Mouse (Mus musculus) gonadal fat pad, adult 2 months (tissue): Measurements from ENCODE around the gene Acin1. TPM values are rescaled to one million over a fixed set of nuclear protein-coding genes. Genes with fewer than 3 reads are reported as not detected.

Experiments
- DNase-seq: peaks from one replicate; pipeline ENCODE4 v3.0.0-alpha.2; 2012; ENCODE audit warnings: low read depth
- polyA plus RNA-seq: library from polyadenylated mRNA; depleted of rRNA; stranded (reverse); fragments of >200 nt; gene quantifications from 2 replicates; pipeline ENCODE4 v1.2.3, GENCODE M21; 2012; rRNA removed

The Acin1 gene
- polyA plus RNA-seq, 1 experiment: 94.9 TPM

DNA sequence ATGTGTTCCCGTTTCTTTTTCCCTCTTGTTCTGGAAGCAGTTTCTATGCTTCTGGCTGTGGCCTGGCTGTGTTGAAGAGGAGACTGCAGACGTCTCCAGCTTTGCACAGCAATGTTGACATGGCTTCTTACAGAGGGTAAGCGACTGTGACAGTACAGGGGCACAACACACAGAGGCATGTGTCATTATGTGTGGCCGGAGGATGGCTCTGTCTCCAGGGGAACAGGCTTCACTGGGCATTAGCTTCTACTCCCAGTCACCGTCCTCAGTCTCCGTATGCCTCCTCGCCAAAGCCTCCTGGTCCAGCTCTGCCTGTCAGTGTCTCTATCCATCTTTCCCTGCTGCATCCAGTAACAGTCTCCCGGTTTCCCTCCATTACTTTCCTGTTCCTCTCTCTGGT is 79.5 kb downstream of the Acin1 start:
- DNase-seq: no peak

DNA sequence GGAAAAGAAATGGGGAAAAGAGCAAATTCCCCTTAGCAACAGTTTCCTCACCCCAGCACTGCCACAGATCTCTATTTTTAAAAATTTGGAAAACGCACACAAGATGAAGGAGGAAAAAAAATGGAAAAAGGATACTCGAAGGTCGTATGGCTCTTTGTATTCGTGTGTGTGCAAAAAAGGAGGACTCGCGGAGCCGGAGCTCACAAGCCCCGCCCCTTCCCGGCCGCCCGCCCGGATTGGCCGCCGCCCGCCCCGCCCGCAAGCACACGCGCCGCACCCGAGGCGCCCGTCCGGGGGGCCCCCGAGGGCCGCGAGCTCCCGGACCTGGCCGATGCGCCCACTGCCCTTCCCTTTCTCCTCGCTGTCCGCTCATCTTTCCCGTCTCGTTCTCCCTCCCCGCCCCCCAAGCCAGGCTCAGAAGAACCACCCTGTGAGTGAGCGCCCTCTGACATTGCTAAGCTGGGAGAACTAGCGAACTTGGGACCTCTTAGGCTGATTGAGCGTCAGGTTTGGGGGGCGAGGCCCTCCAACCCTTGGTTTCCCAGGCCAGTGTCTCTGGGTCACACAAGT is 80.9 kb downstream of the Acin1 start, which contains the start of gene 4931414P19Rik:
TSS of gene 4931414P19Rik (minus strand) at position 242 of the 570 bp plus-strand sequence.
- DNase-seq: no peak

DNA sequence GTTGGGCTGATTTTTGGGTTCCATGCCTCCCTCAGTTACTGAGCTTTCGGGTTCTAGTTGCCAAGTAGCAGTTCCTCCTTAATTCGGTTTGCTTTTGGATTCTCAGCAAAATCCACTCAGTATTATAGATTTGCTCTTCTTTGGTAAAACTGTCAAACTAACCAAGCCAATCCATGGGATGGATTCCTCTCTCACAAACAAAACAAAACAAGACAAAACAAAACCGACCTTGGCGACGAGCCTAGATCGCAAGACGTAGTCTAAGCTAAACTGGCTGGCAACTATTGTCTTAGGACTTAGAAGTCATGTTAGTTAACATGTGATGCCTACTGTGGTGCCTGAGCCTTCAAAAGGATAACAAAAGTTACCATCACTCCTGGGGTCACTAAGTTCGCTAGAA is 83.0 kb downstream of the Acin1 start:
- no peak for DNase-seq

DNA sequence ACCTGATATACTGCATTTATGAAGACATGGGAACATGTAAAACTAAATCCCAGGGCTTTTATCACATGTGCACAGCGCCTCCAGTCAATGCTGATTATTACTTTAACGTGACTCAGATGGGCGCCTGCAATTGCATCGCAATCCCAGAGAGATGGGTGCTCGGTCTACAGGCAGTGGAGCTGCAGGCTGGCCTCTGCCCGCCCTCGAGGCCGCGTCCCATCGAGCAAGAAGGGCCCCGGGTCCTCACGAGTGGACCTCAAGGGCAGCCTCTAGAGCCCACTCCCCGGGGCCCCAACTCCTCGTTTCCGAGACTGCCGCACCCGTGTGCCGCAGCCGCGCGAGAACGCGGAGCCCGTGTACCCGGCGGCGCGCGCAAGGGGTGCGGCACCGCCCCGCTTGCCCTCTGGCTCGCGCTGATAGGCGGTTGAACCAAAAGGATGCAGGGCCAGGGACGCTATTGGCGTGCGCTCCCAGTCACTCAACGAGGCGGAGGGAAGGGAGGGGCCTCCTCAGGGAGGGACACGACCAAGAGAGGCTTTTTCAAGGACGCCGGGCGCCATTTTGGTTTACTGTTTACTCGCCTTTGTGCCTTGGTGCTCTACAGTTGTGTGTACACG is 83.6 kb downstream of the Acin1 start:
- peak; percentile 73 for DNase-seq

DNA sequence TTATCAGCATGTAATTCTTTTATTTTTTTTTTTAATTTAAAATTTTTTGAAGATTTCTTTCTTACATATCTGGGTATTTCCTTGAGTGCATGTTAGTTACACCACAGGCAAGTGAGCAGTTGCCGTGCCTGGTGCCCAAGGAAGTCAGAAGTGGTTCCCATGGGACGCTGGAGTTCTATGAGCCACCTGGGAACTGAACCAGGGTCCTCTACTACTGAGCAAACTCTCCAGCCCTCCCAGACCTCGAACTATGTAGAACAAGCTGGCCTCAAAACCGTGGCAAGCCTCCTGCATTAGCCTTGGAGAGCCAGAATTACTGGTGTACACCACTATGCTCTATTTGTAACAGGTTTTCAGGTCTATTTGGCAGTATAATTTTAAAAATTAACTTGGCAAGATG is 84.1 kb downstream of the Acin1 start:
- DNase-seq: no peak

DNA sequence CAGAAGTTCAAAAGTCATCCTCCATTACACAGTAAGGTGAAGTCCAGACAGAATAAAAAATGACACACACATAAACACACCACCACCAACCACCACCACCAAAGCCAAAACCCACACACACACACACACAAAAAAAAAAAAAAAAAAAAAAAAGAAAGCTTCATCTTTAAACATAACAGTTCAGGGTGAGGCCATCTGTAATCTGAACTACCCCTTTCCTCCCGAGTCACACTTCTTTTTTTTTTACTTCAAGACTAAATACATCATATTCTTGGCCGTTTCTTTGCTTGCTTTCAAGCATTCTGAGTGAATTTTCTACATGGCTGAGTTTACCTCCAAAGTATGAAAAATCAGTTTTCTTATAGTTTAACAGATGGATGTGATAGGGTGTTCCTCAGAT is 85.1 kb downstream of the Acin1 start:
- DNase-seq: no peak

DNA sequence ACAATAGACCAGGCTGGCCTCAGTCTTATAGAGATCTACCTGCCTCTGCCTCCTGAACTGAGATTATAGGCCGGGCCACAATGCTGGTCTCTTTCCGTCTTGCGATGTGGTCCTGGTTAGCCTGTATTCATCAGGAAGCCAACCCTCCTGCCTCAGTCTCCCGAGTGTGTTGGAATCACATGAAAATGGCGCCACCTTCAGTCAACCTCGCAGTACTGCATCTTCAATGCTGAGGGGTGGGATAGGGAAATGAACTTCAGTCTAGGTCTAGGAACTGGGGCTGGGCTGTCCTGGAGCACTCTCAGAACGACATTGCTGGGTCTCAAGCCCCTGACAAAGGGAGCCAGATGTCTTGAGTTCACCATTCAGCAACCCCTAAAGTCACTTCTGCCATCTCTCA is 89.6 kb downstream of the Acin1 start:
- DNase-seq: no peak

DNA sequence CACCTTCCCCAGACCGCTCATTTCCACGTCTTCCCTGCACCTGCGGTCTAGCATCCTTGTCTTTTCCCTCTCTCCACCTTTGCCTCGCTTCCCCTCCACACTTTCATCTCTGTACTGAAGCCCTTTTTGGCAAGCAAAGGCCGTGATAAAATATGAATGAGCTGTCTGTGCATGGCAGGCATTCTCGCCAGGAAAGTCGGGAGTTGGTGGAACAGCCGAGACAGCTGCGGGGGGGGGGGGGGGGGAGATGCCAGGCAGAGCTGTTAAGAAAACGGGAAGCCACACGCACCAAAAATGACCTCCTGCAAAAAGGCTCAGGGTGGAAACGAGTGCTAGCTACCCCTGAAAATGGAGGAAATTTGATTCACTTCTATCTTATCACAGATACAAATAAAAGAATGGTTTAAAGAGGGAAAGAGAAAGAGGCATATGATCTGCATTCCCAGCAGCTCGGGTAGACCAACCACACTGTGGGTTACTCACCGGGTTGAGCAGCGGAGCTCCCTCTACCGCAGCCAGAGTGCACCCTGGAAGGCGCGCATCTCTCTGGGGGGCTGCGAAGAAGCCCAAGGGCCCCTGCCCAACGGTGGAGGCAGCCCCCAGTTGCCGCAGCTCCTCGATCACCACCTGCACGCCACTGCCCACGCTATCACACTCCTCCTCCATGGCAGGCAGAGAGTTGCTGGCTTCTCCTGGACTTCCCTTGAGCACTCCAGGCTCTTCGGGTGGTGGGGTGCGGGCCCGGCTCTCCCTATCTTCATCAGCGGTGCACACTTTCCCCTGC is 91.9 kb downstream of the Acin1 start:
- DNase-seq: no peak

DNA sequence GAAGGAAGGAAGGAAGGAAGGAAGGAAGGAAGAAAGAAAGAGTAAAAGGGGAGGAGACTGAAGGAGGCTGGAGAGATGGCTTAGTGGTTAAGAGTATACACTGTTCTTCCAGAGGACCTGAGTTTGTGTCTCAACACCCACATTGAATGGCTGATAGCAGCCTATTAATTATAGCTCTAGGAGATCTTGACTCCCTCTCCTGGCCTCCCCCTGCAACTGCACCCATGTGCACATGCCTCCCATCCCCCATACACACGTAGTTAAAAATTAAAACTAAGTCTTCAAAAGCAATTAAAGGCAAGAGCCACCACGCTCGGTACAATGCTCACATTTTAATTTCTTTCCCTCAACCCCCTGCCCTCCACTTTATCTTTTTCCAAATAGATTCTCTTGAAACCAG is 92.7 kb downstream of the Acin1 start:
- DNase-seq: no peak

DNA sequence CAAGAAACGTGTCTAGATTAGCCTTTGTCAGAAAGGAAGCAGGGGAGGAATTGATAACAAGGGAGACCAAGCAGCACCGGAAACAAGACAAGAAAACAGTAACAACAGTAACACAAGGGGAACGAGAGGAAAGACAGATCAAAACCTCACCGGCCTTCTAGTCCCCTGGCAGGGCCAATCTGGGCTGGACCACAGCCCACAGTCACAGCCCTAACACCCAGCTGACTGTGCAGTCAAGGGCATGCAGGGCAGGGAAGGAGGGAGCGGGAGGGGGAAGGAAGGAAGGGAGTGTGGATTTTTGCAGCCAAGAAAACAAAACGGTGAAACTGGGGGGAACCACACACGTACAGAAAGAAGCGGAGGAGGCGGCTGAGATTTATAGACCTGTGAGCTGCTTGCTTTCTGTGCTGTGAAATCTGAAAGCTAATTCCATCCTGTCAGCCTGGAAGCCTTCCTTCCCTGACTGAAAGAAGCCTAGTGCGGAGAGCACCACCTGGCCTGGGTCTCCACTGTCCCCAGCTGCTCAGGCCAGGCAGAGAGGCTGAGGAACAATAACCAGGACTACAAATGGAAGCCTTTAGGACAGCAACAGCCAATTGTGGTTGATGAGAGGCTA is 94.3 kb downstream of the Acin1 start:
- no peak for DNase-seq

Other genes with a start within 250 kb of the Acin1 start
- gene Lrp10, start 222.8 kb downstream of the Acin1 start, polyA plus RNA-seq: 125 and 172 TPM in 2 replicates
- gene Rem2, start 210.8 kb downstream of the Acin1 start, polyA plus RNA-seq: 0.59 and 0.75 TPM in 2 replicates
- 34.3 and 41.9 TPM in 2 replicates for gene Prmt5, start 169.4 kb downstream of the Acin1 start, polyA plus RNA-seq
- 49.0 and 57.0 TPM in 2 replicates for gene Haus4, start 132.3 kb downstream of the Acin1 start, polyA plus RNA-seq
- gene Ajuba, start 109.4 kb downstream of the Acin1 start, polyA plus RNA-seq: 31.5 and 32.2 TPM in 2 replicates
- gene 4931414P19Rik, start 80.9 kb downstream of the Acin1 start, polyA plus RNA-seq: 10.9 and 14.6 TPM in 2 replicates
- gene Psmb5, start 68.9 kb downstream of the Acin1 start, polyA plus RNA-seq: 214 and 260 TPM in 2 replicates
- gene Psmb11, start 65.5 kb downstream of the Acin1 start, polyA plus RNA-seq: not detected in 2 replicates
- not detected in 2 replicates for gene Gm17606, start 46.0 kb downstream of the Acin1 start, polyA plus RNA-seq
- 3.8 and 5.4 TPM in 2 replicates for gene Cdh24, start 45.6 kb downstream of the Acin1 start, polyA plus RNA-seq
- 57.6 and 61.5 TPM in 2 replicates for gene 1700123O20Rik, start 715 bp downstream of the Acin1 start, polyA plus RNA-seq
- 0.08 and 0.16 TPM in 2 replicates for gene Gm29776, start 11.9 kb upstream of the Acin1 start, polyA plus RNA-seq
- 0.48 and 0.63 TPM in 2 replicates for gene Cebpe, start 25.2 kb upstream of the Acin1 start, polyA plus RNA-seq
- 41.8 and 54.3 TPM in 2 replicates for gene Slc7a8, start 95.0 kb upstream of the Acin1 start, polyA plus RNA-seq
- not detected in 2 replicates for gene Rnf212b, start 127.2 kb upstream of the Acin1 start, polyA plus RNA-seq
- gene Homez, start 184.0 kb upstream of the Acin1 start, polyA plus RNA-seq: 9.1 and 10.1 TPM in 2 replicates
- 26.7 and 30.8 TPM in 2 replicates for gene Ppp1r3e, start 190.6 kb upstream of the Acin1 start, polyA plus RNA-seq
- 76.2 and 83.0 TPM in 2 replicates for gene Bcl2l2, start 196.4 kb upstream of the Acin1 start, polyA plus RNA-seq
- gene Gm20521, start 196.5 kb upstream of the Acin1 start, polyA plus RNA-seq: 1.4 and 4.1 TPM in 2 replicates
- gene Pabpn1, start 205.6 kb upstream of the Acin1 start, polyA plus RNA-seq: 185 and 205 TPM in 2 replicates
- 63.8 and 66.2 TPM in 2 replicates for gene Slc22a17, start 226.2 kb upstream of the Acin1 start, polyA plus RNA-seq
- 12.1 and 13.9 TPM in 2 replicates for gene Efs, start 239.2 kb upstream of the Acin1 start, polyA plus RNA-seq
- 0.11 TPM in 1 of 2 replicates, not detected in the other for gene Il25, start 245.8 kb upstream of the Acin1 start, polyA plus RNA-seq
- 0.63 and 0.74 TPM in 2 replicates for gene Cmtm5, start 249.3 kb upstream of the Acin1 start, polyA plus RNA-seq